Mouse (Mus musculus): ENCODE data around the gene 1700016K19Rik.

- TF ChIP-seq CTCF (IDR thresholded peaks at IDR 0.05; ENCODE audit: borderline replicate concordance, insufficient read depth, low read depth, low read length) (no peak), POLR2A (IDR thresholded peaks at IDR 0.05; ENCODE audit: borderline replicate concordance, insufficient read depth, low read length) (no peak)
Observed at GRCm38 (mm10) chr11:76045367-76045766, 45.7 kb downstream of the 1700016K19Rik start.

All from cerebellum, adult 2 months (tissue).